Mouse (Mus musculus) heart, adult 2 months (tissue): ENCODE measurements around the gene Smap1.

ENCODE experiments used
- EP300 ChIP-seq: fragments of 200-500 bp; IDR thresholded peaks from 2 replicates; pipeline ENCODE4 v1.6.1; 2011; ENCODE audit warnings: low read depth, low read length, control low read depth; ENCODE audit not compliant: insufficient read depth
- POLR2A ChIP-seq: fragments of 200-500 bp; IDR thresholded peaks from 2 replicates; pipeline ENCODE4 v1.6.1; 2011; ENCODE audit warnings: mild to moderate bottlenecking, low read depth, low read length, control low read depth; ENCODE audit not compliant: insufficient read depth

DNA sequence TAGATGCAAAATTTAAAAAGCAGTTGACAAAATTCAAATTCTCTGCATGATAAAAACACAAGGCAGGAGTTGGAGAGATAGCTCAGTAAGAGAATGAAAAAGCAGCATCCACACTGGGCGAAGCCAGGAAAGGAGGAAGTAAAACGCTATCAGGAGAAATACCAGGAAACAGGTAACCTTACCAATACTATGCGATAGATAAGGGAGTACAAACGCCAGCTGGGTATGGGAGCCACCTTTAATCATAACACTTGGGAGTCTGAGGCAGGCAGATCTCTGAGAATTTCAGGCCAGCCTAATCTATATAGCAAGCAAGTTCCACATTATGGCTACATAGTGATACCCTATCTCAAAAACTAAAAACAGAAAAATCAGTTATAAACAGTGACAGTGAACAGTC is 85.5 kb downstream of the Smap1 start:
- TF ChIP-seq EP300 (no peak), POLR2A (no peak)
